Mouse (Mus musculus) C2C12 (cell line): ENCODE measurements around the gene Crybg3.

ENCODE experiments used
- CTCF ChIP-seq: IDR thresholded peaks from one replicate; pipeline ENCODE4 v1.5.1; 2011; ENCODE audit not compliant: control insufficient read depth, insufficient read depth, insufficient read length
- MAX ChIP-seq: IDR thresholded peaks from one replicate; pipeline ENCODE4 v1.6.1; 2011; ENCODE audit warnings: mild to moderate bottlenecking, control low read depth
- MYOD1 ChIP-seq: IDR thresholded peaks from one replicate; pipeline ENCODE4 v1.6.1; 2011; ENCODE audit warnings: low read depth; ENCODE audit not compliant: control insufficient read depth, insufficient read length

GRCm38 (mm10) chr16:59588351-59589025, 12.3 kb downstream of the Crybg3 start:
- TF ChIP-seq CTCF (no peak), MAX (no peak), MYOD1 (no peak)
